Mouse (Mus musculus) liver, embryonic 12.5 days (tissue): ENCODE data around the gene Vegfa. TPM values are rescaled to one million over a fixed set of nuclear protein-coding genes. Genes with fewer than 3 reads are reported as not detected.

Experiments used
- ATAC-seq: fragments of 200-750 bp; cut with Nextera tagmentation; 2 replicates; pipeline ENCODE4 v1.8.0; 2017; ENCODE audit warnings: moderate number of reproducible peaks, mild to moderate bottlenecking, moderate library complexity
- H3K27ac ChIP-seq: fragments of 300-500 bp; sonication (generic); 2 replicates; pipeline ENCODE4 v1.5.1; 2016; ENCODE audit warnings: mild to moderate bottlenecking
- H3K27me3 ChIP-seq: fragments of 300-500 bp; sonication (generic); replicated peaks from 2 replicates; pipeline ENCODE4 v1.6.1; 2016; ENCODE audit warnings: mild to moderate bottlenecking, moderate library complexity
- H3K36me3 ChIP-seq: fragments of 300-500 bp; sonication (generic); 2 replicates; pipeline ENCODE4 v1.6.1; 2016; ENCODE audit warnings: mild to moderate bottlenecking, moderate library complexity
- H3K4me1 ChIP-seq: fragments of 300-500 bp; sonication (generic); 2 replicates; pipeline ENCODE4 v1.6.1; 2016
- H3K4me2 ChIP-seq: fragments of 300-500 bp; sonication (generic); 2 replicates; pipeline ENCODE4 v1.6.1; 2016; ENCODE audit warnings: mild to moderate bottlenecking, moderate library complexity
- H3K4me3 ChIP-seq: fragments of 300-500 bp; sonication (generic); 2 replicates; pipeline ENCODE4 v1.5.1; 2016; ENCODE audit warnings: mild to moderate bottlenecking, moderate library complexity
- H3K9ac ChIP-seq: fragments of 300-500 bp; sonication (generic); 2 replicates; pipeline ENCODE4 v1.6.1; 2016; ENCODE audit warnings: mild to moderate bottlenecking, moderate library complexity
- H3K9me3 ChIP-seq: fragments of 300-500 bp; sonication (generic); replicated peaks from 2 replicates; pipeline ENCODE4 v1.6.1; 2016; ENCODE audit warnings: mild to moderate bottlenecking, moderate library complexity
- WGBS: fragments of 180-500 bp; shearing (Covaris S2); methylation state at CpG from one replicate; pipeline ENCODE4 v1.1.7; 2016; ENCODE audit not compliant: insufficient replicate concordance; 5-methylcytosine and 5-hydroxymethylcytosine counted together
- polyA plus RNA-seq: library from polyadenylated mRNA; unstranded; fragments of >200 nt; fragmentation: Nextera tagmentation; extraction: Ambion mirVana; gene quantifications from 2 replicates; pipeline ENCODE4 v1.2.1, GENCODE M21; 2016

Vegfa gene
- polyA plus RNA-seq, 1 experiment from 2014 or later = 3.2 TPM

- no peak for ATAC-seq
- Histone ChIP-seq H3K4me1 (peaks cover 25% of the 10 kb centered on the region), H3K27ac (no peak overlapping the region), H3K27me3 (no peaks in the 10 kb centered on the region), H3K9ac (no peak overlapping the region), H3K4me3 (no peak overlapping the region), H3K9me3 (no peaks in the 10 kb centered on the region), H3K4me2 (no peak overlapping the region), H3K36me3 (no peaks in the 10 kb centered on the region)
- WGBS = 60% methylated on average over 3 of the region's 3 CpGs
Observed at GRCm38 (mm10) chr17:46071531-46071930, 39.4 kb upstream of the Vegfa start.

GRCm38 (mm10) chr17:46070046-46070445 is 37.9 kb upstream of the Vegfa start:
- no peaks in the 10 kb centered on the region for H3K36me3 ChIP-seq
- WGBS = 59% methylated on average over 9 of the region's 9 CpGs

GRCm38 (mm10) chr17:46063974-46064312 is 31.8 kb upstream of the Vegfa start:
- Histone ChIP-seq H3K27ac (no peak overlapping the region), H3K4me3 (no peak overlapping the region), H3K9me3 (no peaks in the 10 kb centered on the region), H3K36me3 (no peaks in the 10 kb centered on the region), H3K4me2 (no peak overlapping the region), H3K4me1 (peaks cover 9% of the 10 kb centered on the region), H3K27me3 (0 out of 2 replicates have a peak, but pooled peaks cover 4% of the 10 kb centered on the region), H3K9ac (no peak overlapping the region)
- 53% methylated on average over 6 of the region's 6 CpGs for WGBS
- no peak for ATAC-seq

More at GRCm38 (mm10) chr17:46070046-46070445, 37.9 kb upstream of the Vegfa start:
- Histone ChIP-seq H3K9me3 (no peaks in the 10 kb centered on the region), H3K4me2 (no peak overlapping the region), H3K4me3 (no peak overlapping the region), H3K27me3 (no peaks in the 10 kb centered on the region), H3K27ac (no peak overlapping the region), H3K4me1 (peaks cover 21% of the 10 kb centered on the region), H3K9ac (no peak overlapping the region)
- ATAC-seq = no peak

DNA sequence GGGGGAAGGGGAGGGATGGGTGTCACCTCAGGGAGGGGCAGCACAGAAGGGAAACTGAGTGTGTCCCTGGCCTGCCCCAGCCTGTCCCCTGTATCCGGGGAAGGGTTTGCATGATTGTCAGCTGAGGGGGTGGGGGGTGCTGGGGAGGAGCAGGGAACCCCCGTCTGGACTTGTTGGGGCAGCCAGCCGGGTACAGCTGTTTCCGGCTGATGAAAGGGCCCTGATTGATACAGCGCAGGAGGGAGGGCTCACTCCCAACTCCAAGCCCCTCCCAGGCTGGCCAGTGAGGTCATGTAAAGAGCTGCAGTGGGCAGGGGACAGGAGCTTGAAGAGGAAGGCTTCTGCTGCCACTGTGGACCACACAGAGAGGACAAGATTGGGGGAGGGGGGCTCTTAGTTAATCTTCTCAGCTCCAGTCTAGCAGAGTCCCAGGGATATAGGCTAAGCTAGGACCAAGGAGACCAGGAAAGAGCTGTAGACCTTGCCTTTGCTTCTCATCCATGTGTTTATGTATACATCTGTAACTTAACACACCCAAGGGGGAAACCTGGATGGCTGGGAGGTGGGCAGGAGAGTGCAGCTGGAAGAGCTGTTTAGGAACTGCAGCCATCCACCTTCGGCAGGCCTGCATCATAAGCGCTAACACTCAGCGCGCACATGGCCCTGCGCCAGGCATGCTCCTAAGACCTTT is 31.3 kb upstream of the Vegfa start:
- no peaks in the 10 kb centered on the region for H3K9me3 ChIP-seq
- H3K27ac ChIP-seq = no peak overlapping the region
- H3K27me3 ChIP-seq = 0 out of 2 replicates have a peak, but pooled peaks cover 4% of the 10 kb centered on the region
- no peak overlapping the region for H3K4me3 ChIP-seq
- 32% methylated on average over 10 of the region's 10 CpGs for WGBS
- H3K4me1 ChIP-seq = peaks cover 9% of the 10 kb centered on the region
- no peak overlapping the region for H3K4me2 ChIP-seq
- peak; percentile 70 for ATAC-seq
- no peaks in the 10 kb centered on the region for H3K36me3 ChIP-seq
- H3K9ac ChIP-seq = no peak overlapping the region

GRCm38 (mm10) chr17:46060253-46060652 is 28.1 kb upstream of the Vegfa start:
- H3K4me1 ChIP-seq = peaks cover 18% of the 10 kb centered on the region
- no peak for ATAC-seq
- H3K9me3 ChIP-seq = no peaks in the 10 kb centered on the region
- 44% methylated on average over 3 of the region's 3 CpGs for WGBS
- no peak overlapping the region for H3K9ac ChIP-seq
- H3K4me3 ChIP-seq = no peak overlapping the region
- 0 out of 2 replicates have a peak, but pooled peaks cover 4% of the 10 kb centered on the region for H3K27me3 ChIP-seq
- H3K4me2 ChIP-seq = no peak overlapping the region
- no peak overlapping the region for H3K27ac ChIP-seq
- no peaks in the 10 kb centered on the region for H3K36me3 ChIP-seq

- H3K27ac ChIP-seq = no peak overlapping the region
- 74% methylated on average over 15 of the region's 15 CpGs for WGBS
- H3K27me3 ChIP-seq = 0 out of 2 replicates have a peak, but pooled peaks cover 4% of the 10 kb centered on the region
- no peak overlapping the region for H3K9ac ChIP-seq
- H3K9me3 ChIP-seq = no peaks in the 10 kb centered on the region
- H3K36me3 ChIP-seq = no peaks in the 10 kb centered on the region
- no peak overlapping the region for H3K4me3 ChIP-seq
- no peak overlapping the region for H3K4me2 ChIP-seq
- H3K4me1 ChIP-seq = peaks cover 18% of the 10 kb centered on the region
- no peak for ATAC-seq
Observed at GRCm38 (mm10) chr17:46059226-46059825, 27.2 kb upstream of the Vegfa start.

DNA sequence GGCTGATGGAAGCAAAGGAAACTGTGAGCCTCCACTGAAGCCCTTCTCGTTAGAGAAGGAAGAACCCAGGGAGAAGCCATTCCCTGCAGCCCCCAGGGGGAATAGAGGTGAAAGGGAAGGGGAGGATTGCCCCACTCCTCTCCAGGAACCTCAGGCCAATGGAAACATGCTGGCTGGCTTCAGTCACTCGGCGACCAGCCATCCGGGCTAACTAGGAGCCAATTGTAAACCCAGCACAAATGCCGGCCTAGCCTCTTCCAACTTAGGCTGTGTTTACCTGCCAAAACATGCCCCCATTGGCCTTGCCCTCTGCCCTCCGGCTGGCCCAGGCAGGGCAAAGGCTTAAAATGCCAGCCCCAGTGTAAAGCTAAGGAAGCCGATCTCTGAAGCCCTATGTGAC is 24.1 kb upstream of the Vegfa start:
- no peak overlapping the region for H3K9ac ChIP-seq
- H3K4me1 ChIP-seq = peaks cover 14% of the 10 kb centered on the region
- no peak overlapping the region for H3K4me3 ChIP-seq
- H3K36me3 ChIP-seq = no peaks in the 10 kb centered on the region
- no peaks in the 10 kb centered on the region for H3K9me3 ChIP-seq
- no peak for ATAC-seq
- 58% methylated on average over 7 of the region's 7 CpGs for WGBS
- no peaks in the 10 kb centered on the region; the same call in 1 of the 2 replicates for H3K27me3 ChIP-seq
- H3K27ac ChIP-seq = no peak overlapping the region
- no peak overlapping the region for H3K4me2 ChIP-seq

DNA sequence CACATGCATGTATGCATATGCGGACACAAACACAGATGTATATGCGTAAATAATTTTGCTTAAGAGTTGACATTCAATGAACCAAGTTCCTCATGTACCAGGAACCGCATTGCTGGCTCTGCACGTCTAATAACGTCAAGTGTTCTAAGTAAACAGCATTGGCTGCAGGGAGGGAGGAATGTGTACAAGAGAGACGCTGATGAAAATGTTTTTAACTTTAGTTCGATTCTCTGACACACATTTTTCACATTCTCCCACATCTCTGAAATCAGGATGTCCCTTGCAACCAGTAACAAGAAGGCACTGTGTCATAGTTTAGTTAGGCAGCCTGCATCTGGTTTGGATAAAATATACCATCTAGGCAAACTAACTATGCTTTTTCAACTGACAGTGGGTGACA is 23.6 kb upstream of the Vegfa start:
- 67% methylated on average over 7 of the region's 7 CpGs for WGBS
- H3K27ac ChIP-seq = no peak overlapping the region
- peaks cover 14% of the 10 kb centered on the region for H3K4me1 ChIP-seq
- H3K9ac ChIP-seq = no peak overlapping the region
- no peak overlapping the region for H3K4me3 ChIP-seq
- H3K36me3 ChIP-seq = no peaks in the 10 kb centered on the region
- H3K4me2 ChIP-seq = no peak overlapping the region
- H3K9me3 ChIP-seq = no peaks in the 10 kb centered on the region
- ATAC-seq = no peak
- no peaks in the 10 kb centered on the region; the same call in 1 of the 2 replicates for H3K27me3 ChIP-seq

DNA sequence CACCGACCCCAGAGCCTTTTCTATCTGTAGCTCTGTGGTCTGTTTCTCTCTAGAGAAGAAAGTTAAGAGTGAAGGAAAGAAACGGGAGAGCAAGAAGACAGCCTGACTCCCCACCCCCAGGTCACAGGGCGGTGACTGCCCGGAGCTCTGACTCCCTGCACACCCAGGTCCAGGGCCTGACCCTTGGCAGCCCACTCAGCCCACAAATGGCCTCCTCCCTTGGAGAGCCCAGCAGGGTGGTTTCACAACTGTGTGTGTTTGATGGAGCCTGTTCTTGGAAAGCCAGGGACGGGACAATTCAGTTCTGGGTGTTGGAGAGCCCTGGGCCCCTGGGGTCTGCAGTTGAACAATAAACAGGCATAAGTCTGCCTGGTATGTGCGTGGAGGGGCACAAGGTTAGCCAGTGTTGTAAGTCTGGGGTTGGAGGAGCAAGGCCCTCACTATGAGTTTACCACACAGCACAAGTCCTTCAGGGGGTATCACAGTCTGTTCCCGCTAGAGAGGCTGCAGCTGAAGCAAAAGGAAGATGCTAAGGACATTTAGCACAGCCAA is 21.2 kb upstream of the Vegfa start:
- no peak overlapping the region for H3K27ac ChIP-seq
- H3K4me3 ChIP-seq = no peak overlapping the region
- ATAC-seq = no peak
- H3K9me3 ChIP-seq = 0 out of 2 replicates have a peak, but pooled peaks cover under 1% of the 10 kb centered on the region
- peaks cover 18% of the 10 kb centered on the region for H3K4me1 ChIP-seq
- no peaks in the 10 kb centered on the region; the same call in 1 of the 2 replicates for H3K27me3 ChIP-seq
- H3K9ac ChIP-seq = no peak overlapping the region
- no peaks in the 10 kb centered on the region for H3K36me3 ChIP-seq
- WGBS = 57% methylated on average over 7 of the region's 7 CpGs
- H3K4me2 ChIP-seq = no peak overlapping the region

DNA sequence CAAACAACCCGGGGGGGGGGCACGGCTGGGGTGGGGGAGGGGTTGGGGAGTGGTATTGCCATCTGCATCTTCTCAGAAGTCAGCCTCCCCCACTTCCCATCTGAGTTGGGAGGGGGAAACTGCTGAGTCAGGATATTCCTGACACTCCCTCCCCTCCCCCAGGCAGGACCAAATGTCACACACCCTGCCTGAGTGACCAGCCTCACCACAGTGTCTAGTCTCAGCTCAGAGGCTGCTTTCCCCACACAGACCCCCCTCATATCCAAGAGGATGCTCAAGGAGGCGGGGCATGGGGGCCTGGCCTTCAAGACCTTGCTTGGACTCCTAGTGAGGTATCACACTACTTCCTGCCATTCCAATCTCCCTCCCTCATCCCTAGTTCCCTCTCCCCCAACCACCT is 20.0 kb upstream of the Vegfa start:
- no peaks in the 10 kb centered on the region for H3K36me3 ChIP-seq

GRCm38 (mm10) chr17:46051356-46051755 is 19.2 kb upstream of the Vegfa start:
- WGBS = 48% methylated on average over 5 of the region's 5 CpGs
- H3K9ac ChIP-seq = no peak overlapping the region
- ATAC-seq = no peak

More for the DNA sequence above, 20.0 kb upstream of the Vegfa start:
- H3K4me2 ChIP-seq = no peak overlapping the region
- peaks cover 18% of the 10 kb centered on the region for H3K4me1 ChIP-seq
- H3K27ac ChIP-seq = no peak overlapping the region
- ATAC-seq = no peak
- no peak overlapping the region for H3K4me3 ChIP-seq
- H3K9ac ChIP-seq = no peak overlapping the region
- H3K27me3 ChIP-seq = no peaks in the 10 kb centered on the region; the same call in 1 of the 2 replicates
- WGBS = 31% methylated on average over 3 of the region's 3 CpGs
- 0 out of 2 replicates have a peak, but pooled peaks cover 6% of the 10 kb centered on the region for H3K9me3 ChIP-seq

GRCm38 (mm10) chr17:46049567-46049966 is 17.4 kb upstream of the Vegfa start:
- no peak overlapping the region for H3K4me3 ChIP-seq
- H3K36me3 ChIP-seq = no peaks in the 10 kb centered on the region
- peaks cover 9% of the 10 kb centered on the region; the same call in 1 of the 2 replicates for H3K4me1 ChIP-seq
- no peak overlapping the region for H3K9ac ChIP-seq
- WGBS = 19% methylated on average over 4 of the region's 4 CpGs
- H3K27me3 ChIP-seq = no peaks in the 10 kb centered on the region; the same call in 1 of the 2 replicates
- no peak for ATAC-seq
- H3K4me2 ChIP-seq = no peak overlapping the region
- 0 out of 2 replicates have a peak, but pooled peaks cover 6% of the 10 kb centered on the region for H3K9me3 ChIP-seq
- no peak overlapping the region for H3K27ac ChIP-seq

More at GRCm38 (mm10) chr17:46051356-46051755, 19.2 kb upstream of the Vegfa start:
- no peak overlapping the region for H3K27ac ChIP-seq
- H3K9me3 ChIP-seq = 0 out of 2 replicates have a peak, but pooled peaks cover 6% of the 10 kb centered on the region
- no peak overlapping the region for H3K4me2 ChIP-seq
- H3K27me3 ChIP-seq = no peaks in the 10 kb centered on the region; the same call in 1 of the 2 replicates
- peaks cover 15% of the 10 kb centered on the region for H3K4me1 ChIP-seq
- no peak overlapping the region for H3K4me3 ChIP-seq
- H3K36me3 ChIP-seq = no peaks in the 10 kb centered on the region
